Mouse (Mus musculus): Measurements from ENCODE around the gene Slc7a14.

The Slc7a14 gene

DNA sequence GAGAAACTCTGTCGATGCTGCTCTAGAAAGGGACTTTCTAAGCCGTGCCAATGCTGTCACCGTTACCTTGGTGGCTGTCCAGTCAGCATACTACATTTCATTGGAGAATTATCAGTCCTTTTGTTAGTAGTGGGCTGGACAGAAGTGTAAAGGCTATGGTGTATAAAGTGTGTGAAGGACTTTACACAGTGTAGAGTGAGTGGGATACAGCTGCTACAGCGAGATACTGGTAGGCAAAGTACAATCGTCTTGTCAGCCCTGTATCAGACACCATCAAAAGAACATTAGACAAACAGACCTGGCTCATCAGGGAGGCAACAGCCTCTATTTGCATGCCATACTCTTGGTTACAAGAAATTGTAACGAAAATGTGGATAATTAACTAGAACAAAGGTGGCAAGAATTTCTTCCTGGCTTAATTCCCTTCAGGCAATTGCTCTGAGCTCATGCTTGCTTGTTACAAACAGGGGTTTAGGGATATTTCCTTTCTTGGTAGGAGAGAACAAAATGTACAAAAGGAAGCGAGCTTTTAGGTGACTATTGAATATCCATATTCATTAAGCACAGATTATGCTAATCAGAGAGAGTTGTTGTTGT lies 48.7 kb downstream of the Slc7a14 start:
- in situ Hi-C loops (cut with MboI, MseI) = no loop called here

DNA sequence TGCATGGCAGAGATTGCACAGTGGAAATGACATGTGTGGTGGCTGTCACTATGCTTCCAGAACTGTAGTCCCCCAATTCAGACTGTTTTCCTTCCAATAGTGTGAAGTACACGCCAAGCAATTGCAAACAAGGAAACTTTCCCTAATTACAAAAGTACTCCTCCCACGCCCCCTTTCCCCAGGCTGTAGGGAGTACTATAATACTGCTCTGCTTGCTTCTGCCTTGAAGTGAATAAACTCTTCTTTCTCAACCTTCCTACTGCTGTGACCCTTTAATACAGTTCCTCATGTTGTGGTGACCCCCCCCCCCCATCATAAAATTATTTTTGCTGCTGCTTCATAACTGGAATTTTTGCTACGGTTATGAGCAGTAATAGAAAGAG lies 49.2 kb downstream of the Slc7a14 start:
- in situ Hi-C loops (cut with MboI, MseI) = no loop called here

DNA sequence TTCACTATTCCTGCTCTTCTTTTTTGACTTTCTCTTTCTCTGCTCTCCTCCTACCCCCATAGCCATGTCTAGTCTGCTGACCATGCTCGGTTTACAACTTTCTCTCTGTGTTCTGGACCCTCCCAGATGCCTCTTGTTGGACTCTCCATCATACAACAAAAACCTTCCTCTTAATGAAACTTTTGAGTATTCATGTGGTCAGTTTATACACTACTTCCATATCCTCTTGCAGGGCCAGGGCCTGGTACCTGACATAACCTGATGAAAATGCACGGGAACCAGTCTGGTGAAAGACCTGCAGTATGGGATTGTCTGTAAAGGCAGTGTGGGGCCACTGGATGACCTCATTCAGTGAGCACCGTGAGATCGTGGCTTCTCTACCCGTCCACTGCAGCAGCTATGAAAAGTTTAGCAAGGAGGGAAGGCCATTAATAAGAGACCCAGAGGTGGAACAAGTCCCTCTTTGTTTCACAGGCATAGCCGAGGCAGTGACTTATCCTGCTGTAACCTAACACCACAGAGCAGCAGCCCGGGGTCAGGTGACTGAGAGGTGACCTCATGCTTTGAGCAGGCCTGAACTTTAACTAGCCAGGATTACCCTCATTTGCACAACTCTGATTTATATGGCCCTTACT lies 49.7 kb downstream of the Slc7a14 start:
- in situ Hi-C loops (cut with MboI, MseI) = no loop called here

DNA sequence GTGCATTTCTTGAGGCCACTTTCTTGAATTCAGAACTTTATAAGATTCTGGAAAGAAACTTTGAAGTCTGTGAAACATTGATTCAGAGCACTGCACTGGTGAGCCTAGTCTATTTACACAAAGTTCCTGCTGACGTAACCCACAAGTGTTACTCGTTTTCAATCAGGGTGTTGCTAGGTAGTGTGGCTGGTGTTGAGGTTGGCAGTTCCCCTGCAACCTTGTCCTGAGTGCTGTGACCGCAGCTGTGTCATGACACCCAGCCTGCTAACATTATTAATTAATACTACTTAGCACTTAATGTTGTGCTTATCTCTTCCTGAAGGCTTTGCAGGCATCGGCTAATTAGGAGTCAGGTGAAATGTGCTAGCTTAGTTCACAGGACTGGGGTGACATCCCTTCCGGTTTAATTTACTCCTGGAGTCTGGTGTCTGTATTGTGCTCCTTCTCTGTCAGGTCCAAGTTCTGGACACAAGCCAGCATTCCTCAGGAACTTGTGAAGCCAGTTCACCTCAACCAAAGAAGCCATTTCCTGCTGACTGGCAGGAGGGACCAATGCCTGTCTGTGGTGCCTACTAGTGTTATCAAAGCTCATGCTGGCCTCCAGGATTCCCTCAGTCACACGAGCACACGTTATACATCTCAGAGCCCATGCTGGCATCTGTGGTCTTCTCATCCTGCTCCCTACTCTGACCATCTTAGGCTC lies 50.5 kb downstream of the Slc7a14 start:
- in situ Hi-C loops (cut with MboI, MseI) = no loop called here

DNA sequence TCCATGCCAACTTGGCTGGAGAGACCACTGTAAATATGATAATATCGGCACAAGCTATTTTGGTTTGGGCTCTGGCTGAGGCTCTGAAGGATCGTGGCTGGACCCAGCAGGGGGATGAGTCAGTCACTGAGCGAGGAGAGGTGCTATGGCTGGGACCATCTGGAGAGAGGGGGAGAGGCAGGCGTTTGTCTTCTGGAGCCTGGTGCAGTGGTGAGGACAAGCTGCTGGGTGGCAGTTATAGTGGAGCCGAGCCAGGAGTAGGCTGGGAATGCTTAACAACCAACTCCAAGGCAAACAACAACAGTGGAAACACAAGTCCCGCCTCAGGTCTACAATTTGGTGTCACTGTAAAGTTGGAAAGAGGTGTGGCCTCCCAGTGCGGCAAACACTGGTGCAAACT lies 55.8 kb downstream of the Slc7a14 start:
- in situ Hi-C loops (cut with MboI, MseI) = no loop called here

DNA sequence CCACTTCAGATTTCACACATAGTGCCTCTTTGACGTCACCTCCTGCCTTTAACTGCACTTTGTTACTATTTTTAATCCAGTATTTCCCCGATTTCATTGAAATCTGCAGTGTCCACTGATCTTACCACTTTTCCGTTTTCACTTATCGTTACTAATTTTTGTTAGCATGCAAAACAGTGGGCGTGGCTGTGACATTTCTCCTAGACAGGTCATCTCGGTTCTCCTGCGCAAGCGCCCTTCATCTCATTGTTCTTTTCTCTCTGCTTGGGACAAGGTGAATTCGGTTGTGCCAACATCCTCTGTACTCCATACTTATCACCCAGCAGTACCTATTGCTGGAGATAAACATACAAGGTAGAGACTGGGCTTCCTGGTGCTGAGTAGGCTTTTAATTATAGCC lies 56.3 kb downstream of the Slc7a14 start:
- in situ Hi-C loops (cut with MboI, MseI) = no loop called here

DNA sequence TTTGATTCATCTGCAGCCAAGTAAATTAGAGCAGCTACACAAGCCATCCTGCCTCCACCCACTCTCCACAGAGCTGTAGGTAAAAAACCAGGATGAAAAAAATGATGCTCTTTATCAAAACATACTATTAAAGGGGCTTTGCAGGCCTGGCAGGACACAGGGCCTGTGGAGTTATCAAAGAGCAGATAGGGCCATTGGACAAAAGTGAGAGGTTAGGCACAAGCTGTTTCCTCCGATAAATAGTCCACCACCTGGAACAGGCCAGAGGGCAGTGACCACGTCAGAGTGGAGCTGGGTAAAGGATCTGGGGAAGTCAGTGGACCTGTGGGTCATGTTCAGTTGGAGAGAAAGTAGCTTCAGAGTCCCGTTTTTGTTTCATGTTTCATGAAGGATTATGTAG lies 57.6 kb downstream of the Slc7a14 start:
- in situ Hi-C loops (cut with MboI, MseI) = no loop called here

DNA sequence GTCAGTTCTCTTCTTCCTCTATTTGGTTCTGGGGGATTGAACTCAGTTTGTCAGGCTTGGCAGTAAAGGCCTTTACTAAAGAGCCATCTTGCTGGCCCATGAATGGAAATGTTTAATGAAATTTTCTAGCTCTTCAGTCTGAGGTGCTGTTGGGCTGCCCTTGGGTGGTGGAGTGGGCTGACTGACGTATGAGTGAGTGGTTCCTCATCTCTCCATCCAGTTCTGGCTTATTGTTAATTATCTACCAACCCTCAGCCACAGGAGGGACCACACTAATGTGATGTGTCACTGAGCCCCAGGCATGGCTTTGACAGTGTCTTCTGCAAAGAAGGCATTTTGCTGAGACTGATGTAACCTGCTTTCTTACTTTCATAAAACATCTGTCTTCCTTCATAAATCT lies 66.7 kb downstream of the Slc7a14 start:
- in situ Hi-C loops (cut with MboI, MseI) = no loop called here

DNA sequence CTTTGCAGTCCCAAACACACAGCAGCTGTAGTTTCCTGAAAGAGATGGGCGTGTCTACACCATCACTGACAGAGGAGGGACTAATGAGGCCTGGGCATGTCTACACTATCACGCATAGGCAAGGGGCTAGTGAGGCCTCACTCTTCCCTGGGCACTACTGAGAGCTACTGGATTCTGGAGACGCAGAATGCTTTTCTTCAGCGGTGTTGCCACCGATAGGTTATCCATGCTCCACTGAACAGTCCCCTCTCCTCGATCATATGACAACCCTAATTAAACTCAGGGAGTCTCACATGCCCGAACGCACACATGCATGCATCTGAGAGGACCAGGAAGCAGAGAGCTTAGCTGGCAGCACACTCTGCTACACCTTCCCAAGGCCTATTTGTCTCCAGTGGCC lies 69.3 kb downstream of the Slc7a14 start:
- in situ Hi-C loops (cut with MboI, MseI) = no loop called here

DNA sequence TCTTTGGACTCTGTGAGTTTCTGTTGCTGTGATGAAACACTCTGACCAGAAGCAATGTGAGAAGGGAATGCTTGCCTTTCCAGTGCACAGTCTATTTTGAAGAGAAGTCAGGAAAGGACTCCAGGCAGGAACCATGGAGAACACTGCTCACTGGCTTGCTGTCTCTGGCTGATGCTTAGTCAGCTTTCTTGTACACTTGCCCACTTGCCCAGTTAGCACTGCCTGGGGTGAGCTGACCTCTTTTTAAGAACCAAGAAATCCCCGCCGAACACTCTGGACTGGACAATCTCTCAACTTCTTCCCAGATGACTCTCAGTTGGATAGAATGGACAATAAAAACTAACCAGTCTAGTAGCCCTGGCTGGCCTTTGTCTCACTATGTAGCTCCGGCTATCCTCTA lies 70.5 kb downstream of the Slc7a14 start:
- in situ Hi-C loops (cut with MboI, MseI) = no loop called here

DNA sequence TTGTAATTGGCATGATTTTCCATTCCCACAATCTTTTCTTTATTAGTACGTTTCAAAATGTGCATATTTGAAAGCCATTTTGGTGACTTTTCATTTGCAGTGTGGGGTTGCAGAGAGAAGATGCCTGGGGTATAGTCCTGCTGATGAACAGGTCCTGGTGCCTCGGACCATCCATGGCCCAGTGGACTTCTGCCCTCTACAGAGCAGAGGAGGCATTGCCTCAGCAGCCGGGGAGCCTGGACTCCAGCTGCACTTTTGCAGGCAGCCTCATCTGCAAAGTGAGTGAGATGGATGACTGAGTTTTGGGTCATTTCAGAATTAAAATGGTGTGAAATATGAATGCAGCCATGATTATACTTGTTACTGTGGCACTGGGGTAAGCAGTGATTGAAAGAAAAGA lies 72.2 kb downstream of the Slc7a14 start:
- in situ Hi-C loops (cut with MboI, MseI) = no loop called here

DNA sequence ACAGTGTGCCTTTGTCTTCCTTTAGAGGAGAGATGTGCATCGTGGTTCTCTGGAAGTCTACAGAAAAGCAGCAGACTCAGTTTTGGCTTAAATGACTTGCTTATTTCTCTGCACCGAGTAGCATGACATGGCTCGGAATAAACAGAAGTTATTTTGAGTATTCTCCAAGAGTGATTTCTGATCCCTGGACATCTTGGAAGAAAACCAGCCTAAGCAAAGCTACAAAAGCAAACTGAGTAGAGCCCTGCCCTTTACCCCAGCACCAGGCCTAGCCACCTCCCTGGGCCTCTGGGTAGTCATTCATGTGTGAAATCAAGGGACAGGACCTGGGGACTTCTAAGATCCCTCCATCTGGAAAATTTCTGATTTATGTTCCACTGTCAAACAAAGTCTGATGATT lies 74.0 kb downstream of the Slc7a14 start:
- in situ Hi-C loops (cut with MboI, MseI) = no loop called here

DNA sequence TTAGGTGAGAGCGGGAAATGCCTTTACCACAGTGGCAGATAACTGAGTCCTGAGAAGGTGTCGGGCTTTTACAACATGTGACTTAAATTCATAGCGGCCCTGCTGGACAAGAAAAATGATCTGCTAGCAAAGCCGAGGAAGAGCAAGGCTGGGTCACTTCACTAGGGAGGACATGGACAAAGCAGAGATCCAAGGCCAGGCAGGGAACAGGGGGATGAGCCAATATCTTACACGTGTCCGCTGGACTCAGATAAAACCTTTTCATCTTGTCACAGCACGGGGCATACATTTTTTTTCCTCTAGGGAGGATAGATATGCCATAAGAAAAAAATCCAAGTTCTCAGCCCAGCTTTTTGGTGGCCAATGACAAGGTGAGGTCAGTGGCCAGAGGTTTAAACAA lies 75.8 kb downstream of the Slc7a14 start:
- in situ Hi-C loops (cut with MboI, MseI) = no loop called here

DNA sequence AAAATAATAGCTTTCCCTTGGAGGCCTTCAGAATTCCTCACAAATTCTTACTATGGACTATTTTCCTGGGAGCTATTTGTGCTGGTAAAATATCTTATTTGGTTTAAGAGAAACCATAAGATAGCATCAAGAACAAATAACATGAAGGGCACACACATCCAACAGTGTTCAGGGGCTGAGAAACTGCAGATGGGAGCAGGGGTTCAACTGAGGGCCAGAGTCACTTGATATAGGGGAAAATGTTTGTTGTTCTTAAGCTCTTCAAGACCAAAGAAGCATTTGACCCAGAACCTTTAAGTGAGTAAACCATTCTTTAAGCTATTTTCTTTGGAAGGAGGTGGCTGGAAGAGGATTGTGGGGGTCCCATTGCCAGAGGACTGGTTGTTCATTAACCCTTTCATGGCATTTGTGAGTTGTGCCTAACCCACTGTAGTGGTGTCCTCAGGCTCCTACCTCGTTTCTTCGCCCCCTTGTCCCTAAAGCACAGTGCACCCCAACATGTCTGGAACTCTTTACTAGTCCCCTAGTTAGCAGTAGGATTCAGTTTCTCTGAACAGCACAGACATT lies 76.3 kb downstream of the Slc7a14 start:
- in situ Hi-C loops (cut with MboI, MseI) = no loop called here

DNA sequence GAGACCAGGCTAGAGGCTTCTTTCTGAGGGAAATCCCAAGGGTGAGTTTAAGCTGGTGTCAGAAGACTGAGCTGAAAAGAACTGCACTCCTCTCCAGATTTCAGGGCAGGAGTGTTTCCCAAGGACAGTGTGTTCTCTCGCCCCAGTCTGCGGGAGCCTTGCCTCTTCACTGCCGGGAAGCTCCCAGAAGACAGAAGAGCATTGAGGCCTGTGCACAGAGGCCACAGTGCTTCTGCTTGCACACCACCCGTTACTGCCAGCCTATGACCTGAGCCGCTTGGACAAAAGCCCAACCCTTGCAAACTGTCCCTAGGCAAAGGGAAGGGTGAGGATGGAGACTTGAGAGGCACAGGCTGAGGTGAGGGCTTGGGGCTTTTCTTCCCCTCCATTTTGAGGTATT lies 80.9 kb downstream of the Slc7a14 start:
- in situ Hi-C loops (cut with MboI, MseI) = no loop called here

DNA sequence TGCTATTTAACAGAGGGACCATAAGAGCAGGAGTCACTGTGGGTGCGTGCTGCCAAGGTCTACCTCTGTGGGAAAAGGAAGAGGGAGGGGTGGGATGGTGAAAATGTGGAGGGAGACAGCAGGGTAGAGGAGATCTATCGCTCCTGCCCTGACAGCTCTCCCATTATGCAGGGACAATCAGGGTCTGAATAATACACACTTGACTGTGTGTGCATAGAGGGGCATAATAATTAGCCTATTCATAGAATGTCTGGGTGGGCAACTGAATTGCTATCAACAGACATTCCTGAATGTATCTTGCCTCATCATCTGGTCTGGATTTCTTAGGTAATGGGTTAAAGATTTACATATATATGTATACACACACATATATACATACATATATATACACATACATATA lies 81.7 kb downstream of the Slc7a14 start:
- in situ Hi-C loops (cut with MboI, MseI) = no loop called here

DNA sequence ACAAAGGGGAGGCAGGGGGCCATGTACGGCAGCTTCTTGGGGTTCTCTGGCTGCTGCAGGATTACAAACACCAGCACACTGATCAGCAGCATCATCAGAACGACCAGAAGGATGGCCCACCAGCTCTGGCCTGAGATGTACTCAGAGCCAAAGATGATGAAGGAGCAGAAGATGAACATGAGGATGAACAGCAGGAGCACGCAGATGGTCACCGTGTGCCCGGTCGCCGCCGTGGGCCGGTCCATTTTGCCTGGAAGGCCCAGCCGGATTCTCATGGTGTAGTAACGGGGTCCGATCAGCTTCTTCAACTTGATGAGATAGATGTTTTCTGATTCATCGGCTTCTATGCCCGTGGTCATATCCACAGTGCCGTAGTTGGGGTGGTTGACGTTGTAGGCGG lies 86.6 kb downstream of the Slc7a14 start:
- in situ Hi-C loops (cut with MboI, MseI) = no loop called here

DNA sequence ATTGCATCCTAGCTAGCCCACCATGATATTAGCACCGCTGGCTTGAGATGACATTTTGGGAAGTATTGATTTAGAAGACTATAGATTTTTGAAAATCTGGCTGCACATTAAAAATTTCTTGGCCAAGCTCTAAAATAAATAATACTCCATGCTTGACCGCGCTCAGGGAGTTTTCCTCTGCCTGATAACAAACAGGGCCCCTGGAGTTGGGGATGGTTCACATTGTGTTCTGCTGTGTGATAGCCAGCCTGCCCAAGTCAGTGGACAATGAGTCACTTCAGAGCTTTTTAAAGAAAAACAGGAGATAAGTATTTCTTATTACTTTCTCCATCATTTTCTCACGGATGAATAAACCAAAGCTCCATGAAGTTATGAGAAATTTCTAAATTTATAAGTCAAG lies 90.1 kb downstream of the Slc7a14 start:
- in situ Hi-C loops (cut with MboI, MseI) = no loop called here

DNA sequence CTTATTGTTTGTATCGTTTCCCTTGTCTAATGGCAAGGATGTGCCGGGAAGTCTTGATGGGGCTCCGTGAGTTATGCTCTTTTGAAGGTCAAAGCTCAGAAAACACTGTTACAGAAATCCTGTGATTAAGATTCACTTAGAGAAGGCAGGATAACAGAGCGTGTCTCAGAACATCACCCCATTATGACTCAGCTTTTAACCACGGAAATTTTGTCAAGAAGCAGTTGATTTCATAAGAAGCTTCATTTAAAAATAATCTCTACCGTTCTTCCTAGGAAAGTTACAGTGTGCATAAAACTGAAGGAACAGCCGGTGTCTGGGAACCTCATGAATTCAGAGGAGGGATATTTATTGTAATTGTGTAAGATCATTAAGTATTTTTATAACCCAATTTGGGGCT lies 90.7 kb downstream of the Slc7a14 start:
- in situ Hi-C loops (cut with MboI, MseI) = no loop called here

DNA sequence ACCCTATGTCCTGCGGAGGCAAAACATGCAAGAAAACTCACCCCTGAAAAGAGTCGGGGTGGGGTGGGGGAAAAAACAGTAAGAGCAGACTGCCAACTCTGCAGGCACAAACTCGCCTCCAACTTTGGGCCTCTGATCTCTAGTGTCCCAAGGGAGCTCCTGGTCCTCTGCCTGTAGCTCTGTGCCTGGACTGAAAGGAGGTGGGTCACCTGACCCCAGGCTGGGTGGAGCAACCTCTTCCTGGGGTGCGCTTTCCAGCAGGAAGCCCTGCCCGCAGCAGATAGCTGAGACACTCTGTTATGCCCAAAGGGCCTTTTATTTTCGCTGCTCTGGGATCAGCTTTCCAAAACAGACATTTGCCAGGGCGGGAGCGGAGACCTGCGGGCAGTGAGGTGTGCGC lies 92.7 kb downstream of the Slc7a14 start:
- in situ Hi-C loops (cut with MboI, MseI) = no loop called here

DNA sequence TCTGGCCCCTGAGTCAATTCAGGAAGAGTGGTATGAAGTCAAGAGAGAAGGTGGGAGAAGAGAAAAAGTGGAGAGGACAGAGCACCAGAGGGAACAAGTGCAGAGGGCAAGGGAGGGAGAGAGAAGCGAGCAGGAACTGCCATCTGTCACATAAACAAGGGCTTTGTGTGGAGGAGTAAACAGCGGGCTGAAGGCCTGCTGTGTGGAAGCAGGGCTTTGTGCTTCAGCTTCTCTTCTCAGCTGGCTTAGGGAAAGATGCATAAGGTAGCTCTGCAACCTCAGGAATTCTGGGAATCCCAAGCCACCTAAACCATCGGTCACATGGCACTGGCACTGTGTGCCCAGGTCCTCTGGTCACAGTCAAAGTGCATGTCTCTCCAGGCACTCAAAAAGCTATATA lies 96.4 kb downstream of the Slc7a14 start:
- in situ Hi-C loops (cut with MboI, MseI) = no loop called here

DNA sequence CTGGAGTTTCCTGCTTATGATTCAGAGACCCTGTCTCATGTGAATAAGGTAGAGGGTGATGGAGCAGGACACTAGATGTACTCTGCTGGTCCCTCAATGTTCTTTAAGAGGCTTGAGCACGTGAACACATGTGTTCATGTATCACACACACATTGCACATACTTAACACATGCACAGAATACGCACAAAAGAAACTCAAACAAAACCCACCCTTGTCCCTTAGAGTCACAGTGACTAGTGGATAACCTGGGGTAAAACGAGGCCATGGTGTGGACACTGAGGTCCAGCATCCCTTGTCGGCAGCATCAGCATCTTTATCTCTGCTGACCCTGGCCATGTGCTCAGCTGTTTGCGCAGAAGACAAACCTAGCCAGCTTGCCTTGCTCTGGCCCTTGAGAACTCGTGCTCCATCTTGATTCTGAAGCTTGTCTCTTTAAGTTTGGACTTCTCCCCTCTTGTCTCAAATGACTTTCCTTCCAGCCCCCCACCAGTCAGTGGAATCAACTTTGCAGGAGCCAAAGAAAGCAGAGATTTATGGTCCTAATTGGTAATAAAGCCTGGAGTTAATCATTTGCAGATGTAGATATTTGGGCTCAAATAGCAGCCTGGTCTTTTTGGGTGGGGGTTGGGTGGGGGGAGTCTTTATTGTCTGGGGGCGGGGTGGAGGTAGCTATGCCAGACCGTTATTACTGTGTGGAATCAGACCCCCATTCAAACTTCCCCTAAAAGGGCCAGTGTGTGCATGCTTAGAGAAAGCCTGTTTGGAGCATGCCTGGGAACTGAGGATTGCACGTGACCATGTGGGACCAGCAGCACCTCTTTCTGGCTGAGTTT lies 97.8 kb downstream of the Slc7a14 start:
- in situ Hi-C loops (cut with MboI, MseI) = no loop called here
